Mouse (Mus musculus) intestine, embryonic 16.5 days (tissue): Measurements from ENCODE around the gene Tmeff1. TPM values are rescaled to one million over a fixed set of nuclear protein-coding genes. Genes with fewer than 3 reads are reported as not detected.

Experiments
- ATAC-seq: fragments of 200-750 bp; cut with Nextera tagmentation; 2 replicates; pipeline ENCODE4 v1.8.0; 2017; ENCODE audit warnings: moderate TSS enrichment, moderate library complexity
- H3K27ac ChIP-seq: fragments of 300-500 bp; sonication (generic); 2 replicates; pipeline ENCODE4 v1.5.1; 2014; ENCODE audit warnings: mild to moderate bottlenecking, low read length
- H3K27me3 ChIP-seq: fragments of 300-500 bp; sonication (generic); replicated peaks from 2 replicates; pipeline ENCODE4 v1.6.1; 2014; ENCODE audit warnings: low read length, control low read depth, mixed read lengths; ENCODE audit not compliant: control insufficient read depth, insufficient read depth
- H3K36me3 ChIP-seq: fragments of 300-500 bp; sonication (generic); 2 replicates; pipeline ENCODE4 v1.6.1; 2014; ENCODE audit warnings: low read length, control low read depth; ENCODE audit not compliant: control insufficient read depth, insufficient read depth
- H3K4me1 ChIP-seq: fragments of 300-500 bp; sonication (generic); 2 replicates; pipeline ENCODE4 v1.6.1; 2014; ENCODE audit warnings: low read length, control low read depth, mixed read lengths; ENCODE audit not compliant: control insufficient read depth, insufficient read depth
- H3K4me2 ChIP-seq: fragments of 300-500 bp; sonication (generic); 2 replicates; pipeline ENCODE4 v1.6.1; 2014; ENCODE audit warnings: low read depth, low read length, control low read depth
- H3K4me3 ChIP-seq: fragments of 300-500 bp; sonication (generic); 2 replicates; pipeline ENCODE4 v1.5.1; 2014; ENCODE audit warnings: mild to moderate bottlenecking, low read length
- H3K9ac ChIP-seq: fragments of 300-500 bp; sonication (generic); 2 replicates; pipeline ENCODE4 v1.6.1; 2014; ENCODE audit warnings: low read depth, low read length
- H3K9me3 ChIP-seq: fragments of 300-500 bp; sonication (generic); 2 replicates; pipeline ENCODE4 v1.6.1; 2016; ENCODE audit warnings: low read length, control low read depth; ENCODE audit not compliant: control insufficient read depth
- WGBS: fragments of 180-500 bp; shearing (Covaris S2); extraction: QIAGEN DNeasy Blood & Tissue Kit; methylation state at CpG from one replicate; pipeline ENCODE4 v1.1.7; 2014; 5-methylcytosine and 5-hydroxymethylcytosine counted together
- polyA plus RNA-seq: library from polyadenylated mRNA; unstranded; fragments of >200 nt; fragmentation: Nextera tagmentation; extraction: Ambion mirVana; gene quantifications from 2 replicates; pipeline ENCODE4 v1.2.1, GENCODE M21; 2015

Tmeff1 gene
- 5.0 and 5.2 TPM in 2 replicates for polyA plus RNA-seq

DNA sequence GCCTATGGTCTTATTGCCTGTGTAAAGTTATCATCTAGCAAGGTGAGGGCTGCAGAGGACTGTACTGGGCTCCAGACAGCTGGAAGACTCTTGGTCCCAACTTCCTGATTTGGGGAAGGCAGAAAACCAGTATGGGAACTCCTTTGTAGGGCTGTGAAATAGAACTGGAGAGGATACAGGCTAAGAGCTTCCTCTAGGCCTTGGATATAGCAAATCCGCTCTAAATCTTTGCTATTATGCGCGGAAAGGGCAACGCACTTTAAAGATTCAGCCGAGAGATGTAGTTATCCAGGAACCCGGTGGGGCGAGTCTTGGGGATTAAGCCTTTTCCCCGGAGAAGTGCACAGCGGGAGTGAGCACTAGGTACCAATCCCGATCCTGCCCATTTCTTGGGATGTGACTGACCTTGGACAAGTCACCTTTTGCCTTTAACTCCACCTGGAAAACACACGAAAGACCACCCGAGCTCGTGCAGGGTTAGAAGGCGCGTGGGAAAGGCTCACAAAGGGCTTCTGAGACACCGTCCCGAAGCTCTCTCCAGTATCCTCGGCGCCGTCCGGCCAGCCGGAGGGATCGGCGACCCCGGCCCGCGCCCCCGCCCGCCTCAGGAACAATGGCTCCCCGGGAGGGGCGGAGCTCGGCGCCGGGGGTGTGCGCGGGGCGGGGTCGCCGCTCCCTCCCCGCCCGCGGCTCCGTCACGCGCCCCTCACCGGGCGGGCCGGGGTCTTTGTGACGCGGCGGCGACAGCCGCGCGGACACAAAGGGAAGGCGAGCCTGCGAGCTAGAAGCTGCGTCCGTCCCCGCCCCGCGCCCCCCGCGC lies at the start of gene Tmeff1:
Gene Tmeff1, plus strand, starts transcription at position 754 of the 820 bp plus-strand sequence.
- Histone ChIP-seq H3K27ac (peak within 1 kb of the TSS; percentile 80), H3K4me1 (peaks cover 4% of the 10 kb centered on the region), H3K27me3 (no peaks in the 10 kb centered on the region), H3K9me3 (no peaks in the 10 kb centered on the region), H3K4me3 (peak within 1 kb of the TSS; percentile 88), H3K4me2 (peak within 1 kb of the TSS; percentile 84), H3K9ac (peak within 1 kb of the TSS; percentile 94), H3K36me3 (0 out of 2 replicates have a peak, but pooled peaks cover 4% of the 10 kb centered on the region)
- 1% methylated on average over 47 of the region's 64 CpGs for WGBS
- peak; percentile 70 for ATAC-seq

DNA sequence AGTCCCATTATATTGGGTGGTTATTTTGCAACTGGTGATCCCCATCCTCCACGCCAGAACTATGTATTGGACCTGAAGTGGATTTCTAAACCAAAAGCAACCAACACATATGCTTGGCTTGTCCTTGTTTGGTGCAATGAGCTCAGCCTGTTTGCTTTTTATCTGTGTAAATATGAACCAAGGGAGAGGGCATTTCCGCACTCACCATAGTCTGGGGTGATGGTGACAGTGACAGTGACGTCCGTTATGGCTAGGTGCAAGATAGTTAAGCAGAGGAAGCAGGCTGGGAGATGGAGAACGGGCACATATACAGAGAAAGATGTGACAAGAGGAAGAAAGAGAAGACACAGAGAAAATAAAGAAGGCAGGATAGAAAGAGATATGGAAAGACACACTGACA lies 48.7 kb upstream of the Tmeff1 start:
- no peak for ATAC-seq
- no peak overlapping the region for H3K9ac ChIP-seq
- peaks cover 7% of the 10 kb centered on the region for H3K4me1 ChIP-seq
- H3K4me3 ChIP-seq: no peak overlapping the region
- 78% methylated on average over 5 of the region's 5 CpGs for WGBS
- no peak overlapping the region for H3K27ac ChIP-seq
- no peaks in the 10 kb centered on the region for H3K9me3 ChIP-seq
- no peaks in the 10 kb centered on the region for H3K36me3 ChIP-seq
- H3K4me2 ChIP-seq: no peak overlapping the region
- no peaks in the 10 kb centered on the region for H3K27me3 ChIP-seq

DNA sequence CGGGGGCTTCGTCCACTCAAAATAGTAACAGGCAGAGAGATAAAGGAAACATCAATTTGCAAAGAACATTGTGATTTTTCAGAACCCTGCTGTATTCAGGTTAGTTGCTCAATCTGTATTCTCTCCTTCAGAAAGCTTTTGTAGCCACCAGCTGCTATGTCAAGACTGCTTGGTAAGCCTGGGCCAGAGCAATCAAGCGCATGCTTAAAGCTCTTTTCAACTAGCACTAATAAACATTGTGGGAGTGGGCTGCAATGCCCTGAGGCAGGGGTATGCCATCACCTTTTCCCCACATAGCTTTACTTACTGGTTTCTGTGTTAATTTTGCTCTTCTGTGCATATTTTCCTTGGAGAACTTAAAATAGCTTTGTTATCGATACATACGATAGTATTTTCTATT lies 48.0 kb upstream of the Tmeff1 start:
- Histone ChIP-seq H3K9ac (no peak overlapping the region), H3K4me1 (peaks cover 12% of the 10 kb centered on the region), H3K4me3 (no peak overlapping the region), H3K9me3 (no peaks in the 10 kb centered on the region), H3K36me3 (no peaks in the 10 kb centered on the region), H3K4me2 (no peak overlapping the region), H3K27me3 (no peaks in the 10 kb centered on the region), H3K27ac (no peak overlapping the region)
- WGBS: 82% methylated on average over 5 of the region's 5 CpGs
- ATAC-seq: no peak

DNA sequence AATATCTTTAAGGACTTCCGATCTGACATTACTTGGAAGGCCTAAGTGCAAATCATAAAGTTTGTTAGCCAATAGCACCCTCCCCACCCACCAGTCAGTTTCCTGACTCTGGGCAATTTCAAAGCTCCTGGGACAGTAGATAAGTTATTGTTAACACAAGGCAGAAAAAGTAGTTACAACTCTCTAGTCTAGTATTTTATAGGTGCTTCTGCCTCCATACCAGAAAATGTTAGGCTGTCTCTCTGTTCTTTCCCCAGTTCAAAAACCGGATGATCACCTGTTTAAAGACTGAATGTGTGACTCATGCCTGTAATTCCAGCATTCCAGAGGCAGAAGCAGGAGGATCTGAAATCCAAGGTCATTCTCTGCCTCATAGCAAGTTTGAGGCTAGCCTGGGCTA lies 46.4 kb upstream of the Tmeff1 start:
- Histone ChIP-seq H3K27ac (no peak overlapping the region), H3K9ac (no peak overlapping the region), H3K27me3 (no peaks in the 10 kb centered on the region), H3K4me2 (no peak overlapping the region), H3K4me3 (no peak overlapping the region), H3K9me3 (no peaks in the 10 kb centered on the region), H3K36me3 (no peaks in the 10 kb centered on the region), H3K4me1 (peaks cover 16% of the 10 kb centered on the region)
- 72% methylated on average over 2 of the region's 2 CpGs for WGBS
- ATAC-seq: no peak

DNA sequence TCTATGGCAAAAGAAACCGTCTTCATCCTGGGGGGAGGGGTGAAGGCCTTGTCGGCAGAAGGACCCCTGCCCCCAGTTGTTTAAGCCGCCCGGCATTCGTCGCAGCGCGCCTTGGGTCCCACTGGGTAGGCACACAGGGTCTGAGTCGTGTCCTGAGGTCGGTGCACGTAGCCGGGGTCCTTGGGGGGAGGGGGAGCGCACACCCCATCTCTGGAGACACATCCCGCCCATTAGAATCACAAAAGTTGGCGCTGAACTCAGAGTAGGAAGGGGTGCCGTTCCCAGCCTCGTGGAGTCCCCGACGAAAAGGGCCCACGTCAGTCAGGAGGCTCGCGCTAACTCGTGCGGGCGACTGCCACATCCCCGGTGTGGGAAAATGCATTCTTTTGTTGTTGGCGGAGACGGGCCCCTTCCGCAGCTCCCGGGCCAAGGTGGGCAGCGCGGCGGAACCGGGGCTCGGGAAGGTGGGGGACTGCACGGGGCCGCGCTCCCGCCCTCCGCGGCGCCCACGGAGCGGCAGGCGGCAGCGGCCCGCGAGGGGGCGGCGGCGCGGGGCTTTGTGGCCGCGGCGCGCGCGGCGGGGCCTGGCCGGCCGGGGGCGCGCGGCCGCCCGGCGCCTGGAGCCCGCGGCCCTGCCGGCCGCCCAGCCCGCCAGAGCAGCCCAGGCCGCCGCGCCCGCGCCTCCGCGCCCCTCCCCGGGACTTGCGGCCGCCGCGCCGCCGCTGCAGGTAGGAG lies 45.0 kb upstream of the Tmeff1 start, which contains the start of gene Msantd3:
Gene Msantd3, plus strand, starts transcription at position 95 of the 735 bp plus-strand sequence.
- Histone ChIP-seq H3K27ac (peak within 1 kb of the TSS; percentile 79), H3K27me3 (no peaks in the 10 kb centered on the region), H3K4me3 (peak within 1 kb of the TSS; percentile 74), H3K4me1 (peaks cover 16% of the 10 kb centered on the region), H3K36me3 (no peaks in the 10 kb centered on the region), H3K9me3 (no peaks in the 10 kb centered on the region), H3K9ac (peak within 1 kb of the TSS; percentile 92), H3K4me2 (peak within 1 kb of the TSS; percentile 86)
- peak; percentile 87 for ATAC-seq
- under 1% methylated on average over 61 of the region's 86 CpGs for WGBS

DNA sequence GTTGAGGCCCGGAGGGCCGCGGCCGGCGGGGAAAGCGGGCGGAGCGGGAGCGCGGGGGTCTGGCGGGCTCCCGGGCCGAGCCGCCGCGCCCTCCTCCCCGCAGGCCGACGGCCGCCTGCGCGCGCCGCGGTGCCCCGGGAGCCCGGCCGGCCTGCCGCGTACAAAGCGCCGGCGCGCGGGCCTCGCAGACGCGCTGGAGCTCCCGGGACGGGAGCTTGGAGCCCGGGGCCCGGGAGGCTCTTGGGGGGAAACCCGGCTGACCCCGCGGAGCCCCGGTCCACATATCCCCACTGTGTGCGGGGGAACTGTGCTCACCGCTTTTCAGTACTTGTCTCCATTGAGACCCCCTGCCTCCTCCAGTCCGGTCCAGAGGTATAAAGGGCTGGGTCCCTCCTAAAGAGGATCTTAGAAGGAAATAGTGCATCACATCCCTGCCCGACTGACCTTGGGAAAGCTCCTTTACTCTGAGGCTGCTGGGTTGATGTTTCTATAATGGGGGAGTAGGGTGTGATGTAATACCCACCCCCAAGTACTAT lies 44.3 kb upstream of the Tmeff1 start:
- under 1% methylated on average over 48 of the region's 50 CpGs for WGBS
- Histone ChIP-seq H3K27me3 (no peaks in the 10 kb centered on the region), H3K9me3 (no peaks in the 10 kb centered on the region), H3K27ac (peak overlapping the region; percentile 77), H3K9ac (peak overlapping the region; percentile 92), H3K4me3 (peak overlapping the region; percentile 74), H3K36me3 (no peaks in the 10 kb centered on the region), H3K4me2 (peak overlapping the region; percentile 86), H3K4me1 (peaks cover 16% of the 10 kb centered on the region)
- ATAC-seq: peak; percentile 82

DNA sequence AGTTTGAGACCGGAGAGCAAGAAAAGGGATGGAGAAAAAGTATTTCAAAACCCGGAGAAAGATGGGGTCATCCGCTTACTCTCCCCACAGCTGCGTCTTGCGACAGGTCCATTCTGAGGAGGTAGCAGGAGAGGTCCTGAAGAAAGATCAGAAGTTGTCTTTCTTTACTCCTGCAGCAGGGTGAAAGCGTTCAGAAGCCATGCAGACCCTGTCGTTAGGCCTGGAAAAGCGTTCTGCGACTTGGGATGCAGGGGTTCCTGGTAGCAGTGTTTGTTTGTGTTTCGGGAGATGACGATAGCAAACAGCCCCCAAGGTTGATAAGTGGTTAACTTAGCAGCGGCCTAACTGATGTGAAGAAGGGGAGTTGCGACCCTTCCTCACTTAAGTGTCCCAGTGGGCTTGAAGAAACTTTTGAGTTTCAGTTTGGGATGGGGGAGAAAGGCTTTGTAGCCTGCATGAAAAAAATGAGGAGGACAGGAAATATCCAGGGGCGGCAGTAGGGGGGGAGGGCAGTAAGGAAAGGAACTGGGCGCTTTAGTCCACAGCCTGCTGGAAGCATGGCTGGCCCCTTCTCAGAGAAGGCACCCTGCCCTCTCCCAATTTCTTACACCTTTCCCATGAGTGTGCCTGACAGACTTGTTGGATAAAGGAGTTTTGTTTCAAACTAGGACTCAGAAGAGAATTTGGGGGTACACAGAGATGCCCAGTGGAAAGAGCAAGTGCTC lies 43.3 kb upstream of the Tmeff1 start:
- ATAC-seq: no peak
- 17% methylated on average over 15 of the region's 15 CpGs for WGBS
- peak overlapping the region; percentile 26 for H3K9ac ChIP-seq
- peak overlapping the region; percentile 86 for H3K4me2 ChIP-seq
- no peaks in the 10 kb centered on the region for H3K9me3 ChIP-seq
- H3K4me1 ChIP-seq: peaks cover 20% of the 10 kb centered on the region
- no peaks in the 10 kb centered on the region for H3K36me3 ChIP-seq
- H3K27ac ChIP-seq: peak overlapping the region; percentile 37; the same call in 1 of the 2 replicates
- no peaks in the 10 kb centered on the region for H3K27me3 ChIP-seq
- peak overlapping the region; percentile 74 for H3K4me3 ChIP-seq

DNA sequence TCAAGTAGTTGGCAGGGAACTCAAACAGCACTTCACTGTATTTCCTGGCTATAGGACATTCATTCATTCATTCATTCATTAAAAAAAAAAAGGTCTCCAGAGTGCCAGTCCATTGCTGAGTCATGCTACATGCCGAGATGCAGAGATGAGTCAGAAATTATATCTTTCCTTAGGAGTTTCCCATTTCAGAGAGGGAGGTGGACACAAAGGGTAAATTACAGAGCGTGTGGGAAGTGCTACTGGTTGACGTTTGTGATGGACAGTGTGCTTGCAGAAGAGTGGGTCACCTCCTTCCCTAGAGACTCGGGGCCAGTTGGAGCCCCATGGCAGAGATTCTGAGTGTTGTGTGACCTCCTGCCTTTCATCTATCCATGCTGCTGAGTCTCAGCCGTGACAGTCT lies 42.6 kb upstream of the Tmeff1 start:
- H3K27ac ChIP-seq: no peak overlapping the region
- 33% methylated on average over 5 of the region's 5 CpGs for WGBS
- H3K9ac ChIP-seq: no peak overlapping the region
- no peak overlapping the region for H3K4me3 ChIP-seq
- no peaks in the 10 kb centered on the region for H3K27me3 ChIP-seq
- H3K9me3 ChIP-seq: no peaks in the 10 kb centered on the region
- no peak for ATAC-seq
- peaks cover 20% of the 10 kb centered on the region for H3K4me1 ChIP-seq
- peak overlapping the region; percentile 86; the same call in 1 of the 2 replicates for H3K4me2 ChIP-seq
- no peaks in the 10 kb centered on the region for H3K36me3 ChIP-seq
